24 mouse cellular contexts compared by ENCODE assay signal in genomic region chr9:121872062-121872683, GRCm38 (mm10). TPM values are rescaled to one million over a fixed set of nuclear protein-coding genes. Genes with fewer than 3 reads are reported as not detected.
DNase-seq lines count a peak whose midpoint lies in the region; ATAC-seq and TF ChIP-seq lines count a peak whose summit lies in the region.
"Had no signal": no experiment of that assay in that cellular context is flagged by ENCODE, and none has a peak within 500 bp of the region (broad histone marks: within the 10 kb centered on the region; RNA-seq: fewer than 3 reads in every experiment).

No protein-coding gene starts in this region.

- no peak for ATAC-seq in megakaryocyte-erythroid progenitor cell, adult 5-6 weeks (replicated peaks; ENCODE audit: low FRiP score, low TSS enrichment, poor library complexity, severe bottlenecking)
- ATAC-seq: forebrain, embryonic 13.5 days had no signal

- H3K27ac ChIP-seq in small intestine, adult 2 months (ENCODE audit: insufficient read depth, low read depth, low read length): peak overlapping the region; percentile 96
- H3K27ac ChIP-seq: embryonic facial prominence, embryonic 12.5 days; forebrain, embryonic 13.5 days; gastrocnemius, adult 2 months; heart, adult 2 months; heart, embryonic 15.5 days; hindbrain, embryonic 10.5 days; hindbrain, embryonic 14.5 days had no signal

- H3K27me3 ChIP-seq in small intestine, adult 2 months (ENCODE audit: control insufficient read depth, insufficient read depth, low read length): no peaks in the 10 kb centered on the region; the same call in 1 of the 2 replicates
- H3K27me3 ChIP-seq: embryonic facial prominence, embryonic 12.5 days; forebrain, embryonic 13.5 days; heart, embryonic 15.5 days had no signal

- no peak for TF ChIP-seq POLR2A in small intestine, adult 2 months (IDR thresholded peaks at IDR 0.05; ENCODE audit: low read depth, low read length)

- no peaks in the 10 kb centered on the region for H3K36me3 ChIP-seq in small intestine, adult 2 months (ENCODE audit: control insufficient read depth, insufficient read depth, low read length)
- H3K36me3 ChIP-seq: embryonic facial prominence, embryonic 12.5 days; heart, embryonic 15.5 days; hindbrain, embryonic 10.5 days had no signal

- intact Hi-C loops in heart, postnatal 10 days (cut with DNase I): no loop called here

- peaks cover 16% of the 10 kb centered on the region; the same call in 1 of the 2 replicates for H3K4me1 ChIP-seq in small intestine, adult 2 months (ENCODE audit: control insufficient read depth, insufficient read depth, insufficient read length, low read length)
- H3K4me1 ChIP-seq: embryonic facial prominence, embryonic 12.5 days; heart, embryonic 15.5 days; hindbrain, embryonic 10.5 days had no signal

- H3K4me3 ChIP-seq in small intestine, adult 2 months (ENCODE audit: low read depth, low read length): no peak overlapping the region
- H3K4me3 ChIP-seq: embryonic facial prominence, embryonic 12.5 days; forebrain, embryonic 13.5 days; gastrocnemius, adult 2 months; heart, adult 2 months; heart, embryonic 15.5 days; hindbrain, embryonic 10.5 days had no signal

- peak; percentile 25 for DNase-seq in heart, adult 11 months
- DNase-seq in heart, postnatal 10 days: no peak
- DNase-seq in testis, postnatal 10 days (ENCODE audit: low spot score): peak; percentile 18
- DNase-seq in testis, postnatal 14 days (ENCODE audit: low spot score): no peak
- DNase-seq in gastrocnemius, postnatal 25 days: no peak
- DNase-seq: adrenal gland, postnatal 10 days; cerebellum, adult 11 months; cerebellum, adult 8-10 months; cerebellum, postnatal 14 days; gastrocnemius, adult 2 months; heart, adult 2 months had no signal

- WGBS in small intestine, adult 2 months: 52% methylated on average over 2 of the region's 2 CpGs

- no peak for TF ChIP-seq CTCF in small intestine, adult 2 months (IDR thresholded peaks at IDR 0.05; ENCODE audit: extremely low read depth, insufficient read length, insufficient replicate concordance, low read depth, low read length)

RNA-seq across cellular contexts. Expression of gene Higd1a, which starts 14.0 kb away (rescaled TPM):
- 100 to 1,000 TPM; 181 to 183 TPM for total RNA-seq in heart, postnatal 10 days (2021)
- 7.0 and 11.4 TPM in 2 replicates for polyA plus RNA-seq in small intestine, adult 2 months (2012; rRNA removed)
- 100 to 1,000 TPM; 110 to 115 TPM for total RNA-seq in gastrocnemius, postnatal 25 days (2021)
- 119 and 156 TPM in 2 replicates for total RNA-seq in megakaryocyte-erythroid progenitor cell, adult 5-6 weeks (2014; fragmentation: Nextera tagmentation)
- total RNA-seq in megakaryocyte-erythroid progenitor cell, adult 5-6 weeks (2017): 28.6 and 33.5 TPM in 2 replicates

RNA-seq across cellular contexts. Expression of gene Ackr2, which starts 26.0 kb away (rescaled TPM):
- 1 to 10 TPM; 3.2 to 3.9 TPM for total RNA-seq in heart, postnatal 10 days (2021)
- polyA plus RNA-seq in small intestine, adult 2 months (2012; rRNA removed): 0.42 and 1.4 TPM in 2 replicates
- 1 to 10 TPM; 1.9 to 2.0 TPM for total RNA-seq in gastrocnemius, postnatal 25 days (2021)
- not detected in 2 replicates for total RNA-seq in megakaryocyte-erythroid progenitor cell, adult 5-6 weeks (2014; fragmentation: Nextera tagmentation)
- not detected in 2 replicates for total RNA-seq in megakaryocyte-erythroid progenitor cell, adult 5-6 weeks (2017)
- total RNA-seq: common myeloid progenitor, adult 5-6 weeks; MEL had no signal
- polyA plus RNA-seq: C2C12; heart, embryonic 11.5 days had no signal

RNA-seq across cellular contexts. Expression of gene Ccdc13, which starts 32.9 kb away (rescaled TPM):
- total RNA-seq in heart, postnatal 10 days (2021): not detected
- polyA plus RNA-seq in small intestine, adult 2 months (2012; rRNA removed): 0.65 TPM in 1 of 2 replicates, not detected in the other
- total RNA-seq in gastrocnemius, postnatal 25 days (2021): under 1 TPM; 0.32 to 0.46 TPM
- not detected in 2 replicates for total RNA-seq in megakaryocyte-erythroid progenitor cell, adult 5-6 weeks (2014; fragmentation: Nextera tagmentation)
- total RNA-seq in megakaryocyte-erythroid progenitor cell, adult 5-6 weeks (2017): not detected in 2 replicates
- total RNA-seq: common myeloid progenitor, adult 5-6 weeks; heart, adult 2 months; heart, postnatal 25 days; MEL had no signal
- polyA plus RNA-seq: heart, embryonic 15.5 days had no signal

RNA-seq across cellular contexts. Expression of gene Cyp8b1, which starts 43.9 kb away (rescaled TPM):
- not detected for total RNA-seq in heart, postnatal 10 days (2021)
- polyA plus RNA-seq in small intestine, adult 2 months (2012; rRNA removed): not detected in 2 replicates
- total RNA-seq in gastrocnemius, postnatal 25 days (2021): not detected
- not detected in 2 replicates for total RNA-seq in megakaryocyte-erythroid progenitor cell, adult 5-6 weeks (2014; fragmentation: Nextera tagmentation)
- not detected in 2 replicates for total RNA-seq in megakaryocyte-erythroid progenitor cell, adult 5-6 weeks (2017)
- total RNA-seq: common myeloid progenitor, adult 5-6 weeks; gastrocnemius, adult 2 months; heart, adult 2 months; heart, postnatal 25 days; MEL had no signal
- polyA plus RNA-seq: brain, embryonic 14.5 days; C2C12; embryonic facial prominence, embryonic 12.5 days; forebrain, embryonic 13.5 days; heart, embryonic 11.5 days; heart, embryonic 15.5 days; hindbrain, embryonic 10.5 days; hindbrain, embryonic 14.5 days had no signal

Comparison
In these comparisons a context has a peak if more than half of its experiments do, and no peak if none do; other contexts are left out.
1. DNase-seq: peak in heart, adult 11 months (single experiment) and testis, postnatal 10 days (single experiment); none in heart, postnatal 10 days (0 of 2), testis, postnatal 14 days (single experiment) and gastrocnemius, postnatal 25 days (single experiment).